Mouse (Mus musculus): ENCODE results near the gene Gpc5.

Gpc5 gene

DNA sequence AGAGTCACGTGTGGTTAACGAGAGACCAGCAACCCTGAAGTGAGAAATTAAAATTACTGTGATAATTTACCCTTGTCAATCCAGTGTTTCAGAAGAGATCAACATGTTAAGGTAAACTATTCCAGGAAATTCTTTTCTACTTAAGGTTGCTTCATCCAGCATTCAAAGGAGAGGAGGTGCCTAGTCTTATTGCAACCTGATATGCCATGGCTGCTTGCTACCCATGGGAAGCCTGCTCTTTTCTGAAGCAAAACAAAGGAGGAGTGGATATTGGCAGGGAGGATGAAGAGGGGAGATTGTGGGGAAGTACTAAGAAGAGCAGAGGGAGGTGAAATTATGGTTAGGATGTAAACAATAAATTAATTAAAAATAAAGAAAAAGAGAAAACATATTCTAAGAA lies 15.5 kb downstream of the Gpc5 start:
- no peak for DNase-seq (ENCODE audit: low spot score)

DNA sequence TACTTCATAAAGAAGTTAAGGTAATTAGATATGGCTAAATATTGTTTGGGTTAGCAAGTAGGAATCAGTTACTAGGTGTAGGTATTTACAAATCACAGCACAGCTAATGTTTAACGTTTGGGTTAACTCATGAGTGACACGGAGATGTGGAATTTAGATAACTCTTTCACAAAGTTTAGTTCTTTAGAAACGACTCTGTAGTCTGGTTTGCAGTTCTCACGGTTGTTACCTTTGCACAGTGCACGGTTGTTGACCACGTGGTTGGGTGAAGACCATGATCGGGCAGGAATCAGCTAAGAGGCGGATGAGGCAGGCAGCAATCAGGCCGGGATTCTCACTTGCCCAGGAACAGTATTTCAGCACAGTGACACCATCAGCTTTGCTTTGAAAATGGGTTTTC lies 26.6 kb downstream of the Gpc5 start:
- no peak for DNase-seq (ENCODE audit: low spot score)

DNA sequence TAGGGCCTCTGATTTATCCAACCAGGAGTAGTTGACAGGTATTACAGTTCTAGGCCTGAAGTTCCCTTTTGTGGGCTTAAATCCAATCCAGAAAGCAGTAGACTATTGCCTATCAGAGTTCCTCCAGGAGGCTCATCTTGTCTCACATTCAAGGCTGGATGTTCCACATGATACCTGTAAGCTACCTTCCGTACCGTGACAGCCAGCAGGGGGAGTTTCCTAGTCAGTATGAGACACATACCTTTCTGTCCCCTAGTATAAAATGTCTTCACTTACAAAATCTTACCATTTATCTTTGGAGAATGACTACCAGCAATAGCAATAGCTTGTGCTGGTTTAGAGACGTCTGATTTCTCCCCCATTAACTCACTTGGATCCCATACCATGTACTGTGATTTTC lies 56.8 kb downstream of the Gpc5 start:
- no peak for DNase-seq (ENCODE audit: low spot score)

DNA sequence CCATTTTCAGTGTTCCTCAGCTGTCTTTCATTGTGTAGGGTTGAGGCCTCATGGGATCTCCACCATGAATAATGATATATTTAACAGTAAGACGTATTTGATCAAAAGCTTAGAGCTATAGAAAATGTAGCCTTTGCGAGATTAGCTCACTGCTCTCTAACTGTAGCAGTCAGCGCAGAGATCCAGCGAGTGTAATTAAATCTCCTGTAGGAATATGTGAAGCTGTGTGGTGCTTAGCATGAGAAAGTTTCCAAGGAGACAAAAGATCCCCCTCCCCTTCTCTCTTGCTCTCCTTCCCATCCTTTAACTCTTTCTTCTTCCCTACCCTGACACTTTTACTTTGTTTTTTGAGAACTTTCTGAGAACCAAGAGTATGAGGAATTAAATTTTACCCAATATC lies 64.6 kb downstream of the Gpc5 start:
- no peak for DNase-seq (ENCODE audit: low spot score)

DNA sequence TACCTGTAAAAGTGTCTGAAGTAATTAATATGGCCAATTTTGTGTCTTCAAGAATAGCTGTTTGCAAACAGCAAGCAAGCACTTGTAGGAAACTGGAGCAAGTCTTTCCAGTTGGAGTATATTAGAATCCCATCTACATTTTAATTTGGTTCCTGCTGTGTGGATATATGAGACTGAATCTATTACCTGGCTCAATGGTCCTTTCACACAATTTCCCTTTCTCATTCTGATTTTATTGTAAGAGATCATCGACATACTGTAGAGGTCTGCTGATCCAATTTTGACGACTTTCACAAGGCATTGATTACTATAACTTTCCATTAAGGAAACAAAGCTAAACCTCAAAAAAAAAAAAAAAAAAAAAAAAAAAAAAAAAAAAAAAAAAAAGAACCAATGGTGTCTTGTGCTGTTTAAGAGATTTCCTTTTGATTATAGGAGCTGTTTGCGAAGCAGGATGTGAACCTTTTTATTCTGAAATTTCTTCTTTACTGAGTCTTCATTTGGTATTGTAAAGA lies 85.4 kb downstream of the Gpc5 start:
- no peak for DNase-seq (ENCODE audit: low spot score)

DNA sequence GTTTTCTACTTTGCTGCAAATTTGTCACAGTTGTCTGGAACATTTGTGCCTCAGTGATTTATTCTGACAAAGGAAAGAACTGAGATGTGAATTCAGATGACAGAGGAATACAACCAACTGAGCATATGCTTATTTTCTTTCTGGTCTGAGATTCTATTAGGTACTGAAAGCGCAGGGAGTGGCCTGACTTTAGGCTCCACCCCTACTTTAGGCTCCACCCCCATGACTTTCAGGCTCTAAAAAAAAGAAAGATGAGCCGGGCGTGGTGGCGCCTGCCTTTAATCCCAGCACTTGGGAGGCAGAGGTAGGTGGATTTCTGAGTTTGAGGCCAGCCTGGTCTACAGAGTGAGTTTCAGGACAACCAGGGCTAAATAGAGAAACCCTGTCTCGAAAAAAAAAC lies 87.9 kb downstream of the Gpc5 start:
- no peak for DNase-seq (ENCODE audit: low spot score)

DNA sequence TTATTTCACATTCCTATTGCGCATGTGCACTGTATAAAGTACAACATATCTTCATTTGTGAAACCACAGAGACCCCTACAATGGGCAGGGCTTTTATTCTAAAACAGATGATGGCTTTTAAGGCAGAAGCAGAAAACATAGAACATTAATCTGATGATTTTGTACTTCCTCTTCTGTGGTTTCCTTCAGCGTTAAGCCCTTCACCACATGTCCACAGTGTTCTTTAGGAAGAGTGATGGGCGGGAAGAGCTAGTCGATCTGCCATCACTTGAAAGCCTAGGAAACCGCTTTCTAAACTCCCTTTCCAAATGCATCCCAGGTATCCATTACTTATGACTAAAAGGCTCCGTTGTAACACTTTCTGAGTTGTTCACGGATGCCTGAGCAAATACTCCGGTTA lies 96.2 kb downstream of the Gpc5 start:
- DNase-seq (ENCODE audit: low spot score), result no peak

DNA sequence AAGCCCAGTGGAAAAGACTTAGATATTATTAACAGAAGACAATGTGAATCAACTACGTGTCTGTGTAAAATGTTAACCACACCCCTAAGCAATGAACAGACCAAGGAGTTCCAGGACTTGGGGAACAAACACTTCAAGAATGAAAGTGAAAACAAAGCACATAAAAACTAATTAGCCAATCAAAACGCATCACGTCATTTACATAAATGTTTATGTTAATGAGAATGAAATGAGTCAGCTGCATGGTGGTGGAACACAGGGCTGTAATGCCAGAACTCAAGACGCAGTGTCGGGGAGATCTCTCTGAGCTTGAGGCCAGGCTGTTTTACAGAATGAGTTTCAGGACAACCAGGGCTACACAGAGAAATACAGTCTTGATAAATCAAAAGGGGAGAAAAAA lies 136.1 kb downstream of the Gpc5 start:
- no peak for DNase-seq (ENCODE audit: low spot score)

DNA sequence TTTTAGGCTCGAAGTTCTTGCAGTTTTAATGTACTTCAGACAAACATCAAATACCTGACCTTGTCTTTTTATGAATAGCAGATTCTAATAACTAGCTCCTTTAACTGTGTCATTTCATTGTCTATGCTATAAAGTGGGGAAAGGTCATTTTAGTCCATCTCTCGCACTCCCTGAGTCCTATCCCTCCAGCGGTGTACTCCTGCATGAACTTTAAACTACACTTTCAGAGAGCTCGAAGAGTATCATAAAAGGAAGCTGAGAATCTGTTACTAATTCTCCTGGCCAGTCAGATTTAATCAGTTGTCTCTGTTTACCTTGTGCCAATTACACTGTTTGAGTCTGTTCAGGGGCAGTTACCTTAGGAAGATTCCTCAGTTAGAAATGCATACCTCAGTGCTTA lies 144.4 kb downstream of the Gpc5 start:
- DNase-seq (ENCODE audit: low spot score), result no peak

DNA sequence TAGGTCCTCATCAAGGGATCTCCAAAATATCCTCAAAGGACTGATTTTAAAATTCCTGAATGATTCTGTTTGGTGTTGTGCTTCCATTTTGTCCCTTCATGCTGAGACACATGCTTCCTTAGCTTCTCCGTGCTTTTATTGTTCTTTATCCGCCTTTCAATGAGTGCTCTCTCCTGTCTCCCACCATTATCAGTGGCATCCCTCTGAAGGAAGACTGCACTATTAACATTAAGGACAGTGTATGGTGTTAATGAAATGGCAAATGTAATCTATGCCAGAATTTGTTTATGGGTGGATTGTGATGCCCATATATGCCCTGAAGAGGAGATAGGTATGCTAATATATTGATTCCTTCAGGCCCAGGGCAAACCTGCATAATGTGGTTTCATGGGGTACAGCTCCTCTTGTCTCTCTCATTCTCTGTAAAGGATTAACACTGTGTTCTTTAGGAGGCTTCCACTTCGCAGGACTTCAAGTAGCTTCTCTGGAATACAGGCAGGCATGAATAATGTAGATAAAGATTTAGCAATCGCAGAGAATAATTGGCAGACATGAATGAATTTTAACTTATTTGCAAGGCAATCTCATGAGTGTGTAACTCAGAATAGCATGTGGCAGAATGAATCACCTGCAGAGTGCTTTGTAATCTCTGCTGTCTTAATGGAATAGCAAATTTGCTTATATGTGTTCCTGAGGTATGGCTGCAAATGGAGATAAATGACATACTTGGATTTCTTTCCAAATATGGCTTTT lies 148.8 kb downstream of the Gpc5 start:
- no peak for DNase-seq (ENCODE audit: low spot score)

DNA sequence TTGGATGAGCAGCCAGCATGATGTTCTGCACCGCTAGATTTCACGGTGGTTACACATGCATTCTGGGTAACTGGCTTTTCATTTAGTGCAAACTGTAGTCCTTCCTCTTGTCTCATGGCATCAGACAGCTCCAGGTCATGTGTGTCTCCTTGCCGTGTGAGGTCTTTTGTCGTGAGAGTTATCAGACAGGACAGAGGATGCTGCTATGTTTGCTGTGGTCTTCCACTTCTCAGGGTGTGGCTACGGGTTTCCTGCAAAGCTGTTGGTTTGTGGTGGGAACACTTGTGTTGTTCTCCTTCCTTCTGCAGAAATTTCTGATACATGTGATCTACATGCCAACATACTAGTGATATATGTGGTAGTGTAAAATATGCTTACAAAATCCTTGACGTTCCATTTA lies 158.5 kb downstream of the Gpc5 start:
- no peak for DNase-seq (ENCODE audit: low spot score)

DNA sequence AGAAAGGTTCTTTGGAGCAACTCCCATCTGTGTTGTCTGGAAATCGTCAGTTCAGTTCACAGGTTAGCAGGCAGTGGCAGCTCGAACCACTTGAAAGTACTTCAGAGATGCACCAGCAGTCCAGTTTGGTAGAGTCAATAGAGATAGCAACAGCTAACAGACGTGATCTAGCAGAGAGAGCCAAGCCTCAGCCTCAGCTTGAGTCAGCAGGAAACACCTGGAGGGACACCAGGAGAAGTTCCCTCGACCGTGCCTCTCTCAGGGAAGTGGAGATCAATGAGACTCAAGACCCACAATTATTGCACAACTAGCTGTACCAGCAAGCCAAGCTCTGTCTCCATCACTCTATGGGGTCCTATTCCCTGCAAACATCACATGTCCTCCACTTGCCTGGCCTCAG lies 159.8 kb downstream of the Gpc5 start:
- no peak for DNase-seq (ENCODE audit: low spot score)

DNA sequence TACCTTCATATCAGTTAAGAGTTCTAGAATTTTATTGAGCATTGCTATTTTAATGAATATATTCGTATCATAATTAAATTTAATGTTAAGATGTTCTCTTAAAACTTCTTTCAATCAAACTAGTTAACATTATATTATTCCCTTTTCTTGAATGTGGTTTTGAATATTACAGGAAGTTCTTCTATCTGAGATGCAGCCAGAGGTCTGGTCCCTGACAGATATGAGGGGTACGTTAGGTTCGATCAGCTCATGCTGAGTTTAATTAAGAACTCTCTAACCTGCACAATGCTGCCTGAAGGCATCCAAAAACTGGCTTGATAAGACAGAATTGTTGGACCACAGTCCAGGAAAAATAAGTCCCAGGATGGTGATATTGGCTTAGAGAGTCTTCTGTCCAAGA lies 161.1 kb downstream of the Gpc5 start:
- DNase-seq (ENCODE audit: low spot score), result no peak

DNA sequence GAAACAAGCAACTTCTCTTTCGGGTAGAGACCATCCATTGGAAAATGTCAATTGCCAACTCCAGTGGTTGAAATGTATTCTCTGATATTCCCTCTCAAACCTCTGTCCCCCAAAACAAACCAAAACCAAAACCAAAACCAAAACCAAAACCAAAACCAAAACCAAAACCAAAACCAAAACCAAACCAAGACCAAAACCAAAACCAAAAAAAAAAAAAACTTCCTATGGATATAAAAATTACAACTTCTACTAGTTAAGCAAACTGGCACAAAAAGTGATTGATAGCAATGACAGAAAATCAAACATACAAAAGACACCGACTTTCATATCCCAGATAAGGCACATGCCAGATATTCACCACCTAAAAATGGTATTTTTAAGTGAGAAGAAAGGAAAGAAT lies 161.7 kb downstream of the Gpc5 start:
- DNase-seq (ENCODE audit: low spot score), result no peak

DNA sequence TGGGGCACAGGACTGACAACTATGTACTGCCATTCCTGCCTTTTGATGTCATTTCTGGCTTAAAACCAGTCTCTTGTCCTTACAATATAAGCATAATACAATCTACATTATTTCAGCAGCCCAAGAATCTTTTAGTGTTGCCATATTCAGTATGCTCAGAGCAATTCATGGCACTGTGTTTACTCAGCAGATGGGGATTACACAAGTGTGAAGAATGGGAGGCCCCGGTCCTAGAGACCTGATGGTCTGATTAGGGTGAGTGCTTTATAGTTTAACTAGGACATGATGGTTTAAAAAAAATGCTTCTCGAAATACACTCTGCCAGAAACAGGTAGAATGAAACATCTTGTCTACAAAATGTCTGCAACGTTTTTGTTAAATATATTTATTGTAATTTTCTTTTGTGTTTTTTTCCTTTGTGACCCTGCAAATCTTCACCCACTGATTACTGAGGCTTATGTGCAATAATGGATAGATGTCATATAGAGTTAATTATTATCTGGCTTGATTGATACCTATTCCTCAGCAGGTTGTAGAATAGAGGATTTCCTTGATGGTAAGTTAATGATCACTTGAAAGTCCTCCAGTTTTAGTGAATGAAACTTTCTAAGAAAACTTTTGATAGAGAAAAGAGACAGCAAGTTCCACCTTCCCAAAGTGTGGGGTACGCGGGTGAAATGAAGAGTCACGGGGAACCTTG lies 177.8 kb downstream of the Gpc5 start:
- DNase-seq (ENCODE audit: low spot score), result no peak

DNA sequence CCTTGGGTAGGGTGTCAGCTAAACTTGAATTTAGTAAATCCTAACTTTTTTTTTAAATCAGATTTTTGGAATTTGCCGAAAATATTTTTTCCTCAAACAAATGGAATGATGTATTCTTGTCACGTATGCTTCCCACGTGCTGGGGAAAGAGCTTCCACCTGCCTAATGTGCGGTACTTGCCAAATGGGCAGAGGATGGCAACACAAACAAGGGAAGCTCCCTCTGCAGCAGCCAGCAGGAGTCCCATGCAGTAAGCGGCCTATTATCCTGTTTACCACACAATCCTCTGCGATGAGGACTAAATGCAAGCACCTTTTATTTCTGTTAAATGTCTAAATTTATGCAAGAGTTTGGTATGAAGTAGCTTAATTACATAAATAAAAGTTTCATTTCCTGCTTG lies 178.4 kb downstream of the Gpc5 start:
- no peak for DNase-seq (ENCODE audit: low spot score)

DNA sequence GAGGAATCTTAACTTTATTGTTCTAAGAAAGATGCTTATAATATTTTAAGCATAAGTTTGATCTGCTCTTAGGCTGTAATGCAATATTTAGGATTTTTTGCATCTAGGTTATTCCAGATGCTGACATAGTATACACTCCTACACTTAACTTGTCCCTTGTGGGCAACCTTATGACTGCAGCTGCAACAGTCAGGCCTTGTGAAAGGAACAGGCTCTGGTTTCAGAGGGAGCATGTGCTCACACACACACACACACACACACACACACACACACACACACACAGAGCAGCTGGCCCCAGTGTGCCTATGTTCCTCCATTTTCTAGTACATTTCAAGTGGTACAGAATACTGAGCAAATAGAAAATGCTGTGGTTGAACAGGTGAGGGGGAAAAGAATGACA lies 190.8 kb downstream of the Gpc5 start:
- no peak for DNase-seq (ENCODE audit: low spot score)

DNA sequence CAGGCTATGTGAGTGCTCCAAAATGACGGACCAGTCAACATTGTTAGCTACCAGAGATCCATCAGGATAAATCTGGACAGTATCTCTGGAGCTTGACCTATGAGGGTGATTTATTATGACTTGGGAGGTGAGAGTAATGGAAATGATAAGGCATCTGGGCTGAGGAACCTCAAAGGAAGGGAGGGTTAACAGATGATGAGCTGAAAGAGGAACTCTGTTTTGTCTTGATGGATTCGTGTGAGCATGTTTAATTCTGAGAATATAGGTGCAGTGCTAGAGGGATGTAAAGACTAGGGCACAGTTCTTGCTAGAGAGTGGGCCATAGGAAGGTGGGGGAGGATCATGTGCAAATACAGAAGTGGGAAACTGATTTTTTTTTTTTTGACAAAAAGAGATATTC lies 232.2 kb downstream of the Gpc5 start:
- no peak for DNase-seq (ENCODE audit: low spot score)

DNA sequence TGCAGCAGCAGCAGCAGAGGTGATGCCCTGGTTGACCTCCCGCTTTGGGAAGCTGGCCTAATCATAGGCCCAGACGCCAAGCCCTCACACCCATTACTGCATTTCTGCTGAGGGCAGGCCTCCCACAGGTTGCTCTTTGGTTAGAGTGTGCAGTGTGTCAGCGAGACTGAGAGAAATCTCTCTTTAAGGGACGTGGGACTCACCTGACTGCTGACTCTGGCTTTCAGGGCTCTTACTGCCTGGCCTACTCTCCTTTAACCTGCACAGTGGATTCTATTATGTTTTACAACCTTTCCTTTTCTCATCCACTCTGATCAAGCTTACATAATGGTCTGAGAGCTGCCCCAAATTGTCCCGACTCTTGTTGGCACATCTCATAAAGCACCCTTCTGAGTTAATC lies 234.4 kb downstream of the Gpc5 start:
- DNase-seq (ENCODE audit: low spot score), result no peak

DNA sequence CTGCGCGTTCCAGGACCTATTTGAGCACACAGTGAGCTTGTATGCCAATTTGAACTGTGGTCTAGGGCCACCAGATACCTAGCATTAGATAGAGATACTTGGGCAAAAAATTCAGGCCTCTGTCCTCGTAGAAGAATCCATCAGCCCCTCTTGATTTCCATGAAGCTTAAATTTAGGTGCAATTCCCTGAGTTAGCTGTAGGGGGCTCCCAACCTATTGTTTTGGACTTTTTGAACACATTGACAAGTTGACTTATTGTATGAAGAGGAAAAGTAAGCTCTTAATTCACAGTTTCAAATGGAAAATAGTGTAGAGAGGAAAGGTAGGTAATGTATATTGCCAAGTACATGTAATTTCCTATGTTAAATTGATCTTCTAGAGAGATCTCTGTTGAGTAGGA lies 247.1 kb downstream of the Gpc5 start:
- no peak for DNase-seq (ENCODE audit: low spot score)

DNA sequence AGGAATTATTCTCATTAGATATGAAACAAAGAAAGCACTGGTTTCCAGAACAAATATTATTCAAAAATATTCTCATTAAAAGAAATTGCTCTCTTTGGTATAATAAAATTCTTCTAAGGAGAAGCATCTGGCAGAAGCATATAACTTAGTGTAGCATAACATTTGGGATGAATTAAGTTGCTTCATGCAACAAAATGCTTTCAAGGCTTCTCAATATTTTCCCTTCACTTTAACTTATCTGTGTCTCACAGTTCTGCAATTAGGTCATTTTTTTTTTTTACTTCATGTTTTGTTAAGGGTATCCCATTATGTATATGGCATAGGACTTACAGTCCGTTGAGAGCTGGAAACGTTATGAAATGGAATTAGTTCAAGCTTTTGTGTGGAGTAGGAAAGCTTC lies 250.6 kb downstream of the Gpc5 start:
- DNase-seq (ENCODE audit: low spot score), result no peak

DNA sequence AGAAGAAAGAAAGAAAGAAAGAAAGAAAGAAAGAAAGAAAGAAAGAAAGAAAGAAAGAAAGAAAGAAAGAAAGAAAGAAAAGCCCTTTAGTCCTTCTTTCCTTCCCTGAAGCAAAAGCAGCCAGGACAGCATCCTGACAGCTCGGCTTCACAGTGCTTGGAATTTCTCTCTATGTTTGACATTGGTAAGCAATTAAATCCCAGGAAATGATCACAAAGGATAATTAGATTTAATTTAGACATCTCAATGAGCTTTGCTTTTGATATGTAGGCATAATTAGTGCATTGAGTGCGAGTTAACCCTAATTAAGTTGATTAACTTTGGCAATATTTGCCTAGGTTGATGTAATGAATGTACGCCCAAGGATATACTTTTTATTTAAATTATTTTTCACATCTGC lies 257.4 kb downstream of the Gpc5 start:
- no peak for DNase-seq (ENCODE audit: low spot score)

DNA sequence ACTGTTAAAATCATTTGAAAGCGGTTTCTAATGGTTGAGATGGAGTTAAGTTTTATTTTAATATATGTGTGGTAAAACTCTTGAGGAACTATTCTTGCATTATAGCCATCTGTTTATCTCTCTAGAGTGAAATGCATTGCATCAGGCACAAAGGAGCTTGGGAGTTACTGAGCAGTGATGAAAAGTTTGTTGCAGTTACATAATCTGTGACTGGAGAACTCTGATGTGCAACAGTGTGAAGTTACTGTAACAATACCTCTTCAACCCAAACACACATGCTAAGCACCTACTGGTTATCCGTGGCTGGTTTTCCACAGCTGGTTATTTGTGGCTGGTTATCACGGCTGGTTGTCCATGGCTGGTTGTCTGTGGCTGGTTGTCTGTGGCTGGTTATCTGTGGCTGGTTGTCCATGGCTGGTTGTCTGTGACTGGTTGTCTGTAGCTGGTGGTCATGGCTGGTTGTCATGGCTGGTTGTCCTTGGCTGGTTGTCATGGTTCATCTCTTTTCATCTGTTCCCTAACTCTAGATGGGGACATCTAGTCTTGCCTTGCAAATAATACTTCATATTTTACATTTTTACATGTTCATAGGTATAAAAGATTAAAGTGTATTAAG lies 273.4 kb downstream of the Gpc5 start:
- DNase-seq (ENCODE audit: low spot score), result no peak

All from spleen, adult 12 weeks (tissue).